Comparison of ENCODE assay signal across 12 mouse cellular contexts in genomic region chr13:78162149-78162548, GRCm38 (mm10). TPM values are rescaled to one million over a fixed set of nuclear protein-coding genes. Genes with fewer than 3 reads are reported as not detected.
DNase-seq lines count a peak whose midpoint lies in the region; ATAC-seq and TF ChIP-seq lines count a peak whose summit lies in the region.
"Had no signal": no experiment of that assay in that cellular context is flagged by ENCODE, and none has a peak within 500 bp of the region (broad histone marks: within the 10 kb centered on the region; RNA-seq: fewer than 3 reads in every experiment).

No protein-coding gene starts in this region.

- 27% methylated on average over 2 of the region's 2 CpGs for WGBS in midbrain, embryonic 12.5 days
- 57% methylated on average over 2 of the region's 2 CpGs for WGBS in kidney, adult 2 months

- TF ChIP-seq CTCF in kidney, adult 2 months (conservative IDR thresholded peaks at IDR 0.05; ENCODE audit: insufficient read depth, insufficient read length, low read depth, low read length) = no peak

- H3K27ac ChIP-seq in midbrain, embryonic 12.5 days (replicated peaks) = peak overlapping the region; percentile 49; the same call in 1 of the 2 replicates
- H3K27ac ChIP-seq in kidney, adult 2 months (ENCODE audit: insufficient read depth, low read depth, low read length) = no peak overlapping the region

- TF ChIP-seq POLR2A in kidney, adult 2 months (IDR thresholded peaks at IDR 0.05; ENCODE audit: low read depth, low read length) = no peak

- no peak overlapping the region for H3K4me3 ChIP-seq in midbrain, embryonic 12.5 days
- no peak overlapping the region for H3K4me3 ChIP-seq in kidney, adult 2 months (ENCODE audit: insufficient read depth, low read depth, low read length)

- peaks cover 20% of the 10 kb centered on the region for H3K4me1 ChIP-seq in midbrain, embryonic 12.5 days
- H3K4me1 ChIP-seq in kidney, adult 2 months (ENCODE audit: control insufficient read depth, insufficient read depth, low read length) = no peaks in the 10 kb centered on the region

- H3K4me2 ChIP-seq in midbrain, embryonic 12.5 days (replicated peaks) = 0 out of 2 replicates have a peak overlapping the region, but pooled peaks have one; percentile 18

- no peaks in the 10 kb centered on the region for H3K9me3 ChIP-seq in midbrain, embryonic 12.5 days
- H3K9me3 ChIP-seq: G1E had no signal

- DNase-seq in A20 (ENCODE audit: low read depth, low spot score) = peak; percentile 7
- DNase-seq in cerebellum, postnatal 36 days = no peak
- no peak for DNase-seq in yolk sac, embryonic 10.5 days (ENCODE audit: low spot score)
- no peak for DNase-seq in kidney, adult 2 months
- DNase-seq in left cerebral cortex, adult 9 months (ENCODE audit: low spot score in 2 of 2) = no peak
- DNase-seq: adrenal gland, postnatal 36 days; heart, adult 18-20 months; liver, postnatal 0 days had no signal

- ATAC-seq in activated CD4-positive, CD25-positive, alpha-beta regulatory T cell, adult 4 months = peak; percentile 41
- ATAC-seq in granulocyte monocyte progenitor cell, adult 5-6 weeks (replicated peaks; ENCODE audit: poor library complexity, severe bottlenecking) = peak; percentile 31; the same call in 1 of the 2 replicates
- peak; percentile 64 for ATAC-seq in midbrain, embryonic 12.5 days (ENCODE audit: low FRiP score, low read depth)

- H3K9ac ChIP-seq in midbrain, embryonic 12.5 days (replicated peaks) = no peak overlapping the region

- H3K27me3 ChIP-seq in midbrain, embryonic 12.5 days = peaks cover 17% of the 10 kb centered on the region
- H3K27me3 ChIP-seq in kidney, adult 2 months (replicated peaks; ENCODE audit: control insufficient read depth, insufficient read depth, low read length) = no peaks in the 10 kb centered on the region; the same call in 1 of the 2 replicates

- no peaks in the 10 kb centered on the region for H3K36me3 ChIP-seq in midbrain, embryonic 12.5 days
- H3K36me3 ChIP-seq in kidney, adult 2 months (ENCODE audit: control insufficient read depth, insufficient read depth, low read length) = no peaks in the 10 kb centered on the region
- H3K36me3 ChIP-seq: G1E had no signal

RNA-seq across cellular contexts. Expression of gene Nr2f1, which starts 37.4 kb away (rescaled TPM):
- polyA plus RNA-seq in activated CD4-positive, CD25-positive, alpha-beta regulatory T cell, adult 4 months (2017; shearing (Covaris generic)) = not detected
- total RNA-seq in granulocyte monocyte progenitor cell, adult 5-6 weeks (2014; fragmentation: Nextera tagmentation) = not detected in 2 replicates
- total RNA-seq in granulocyte monocyte progenitor cell, adult 5-6 weeks (2017) = not detected in 2 replicates
- 62.3 and 84.1 TPM in 2 replicates for polyA plus RNA-seq in midbrain, embryonic 12.5 days (2016; fragmentation: Nextera tagmentation; extraction: Ambion mirVana)
- 5.6 and 7.5 TPM in 2 replicates for polyA plus RNA-seq in kidney, adult 2 months (2012; rRNA removed)
